Mouse (Mus musculus) left cerebral cortex, adult 11 months (tissue): Measurements from ENCODE around the gene Polm.

Experiments
- DNase-seq: peaks from one replicate; pipeline ENCODE4 v3.0.0; 2022; ENCODE audit warnings: low spot score

Polm gene

DNA sequence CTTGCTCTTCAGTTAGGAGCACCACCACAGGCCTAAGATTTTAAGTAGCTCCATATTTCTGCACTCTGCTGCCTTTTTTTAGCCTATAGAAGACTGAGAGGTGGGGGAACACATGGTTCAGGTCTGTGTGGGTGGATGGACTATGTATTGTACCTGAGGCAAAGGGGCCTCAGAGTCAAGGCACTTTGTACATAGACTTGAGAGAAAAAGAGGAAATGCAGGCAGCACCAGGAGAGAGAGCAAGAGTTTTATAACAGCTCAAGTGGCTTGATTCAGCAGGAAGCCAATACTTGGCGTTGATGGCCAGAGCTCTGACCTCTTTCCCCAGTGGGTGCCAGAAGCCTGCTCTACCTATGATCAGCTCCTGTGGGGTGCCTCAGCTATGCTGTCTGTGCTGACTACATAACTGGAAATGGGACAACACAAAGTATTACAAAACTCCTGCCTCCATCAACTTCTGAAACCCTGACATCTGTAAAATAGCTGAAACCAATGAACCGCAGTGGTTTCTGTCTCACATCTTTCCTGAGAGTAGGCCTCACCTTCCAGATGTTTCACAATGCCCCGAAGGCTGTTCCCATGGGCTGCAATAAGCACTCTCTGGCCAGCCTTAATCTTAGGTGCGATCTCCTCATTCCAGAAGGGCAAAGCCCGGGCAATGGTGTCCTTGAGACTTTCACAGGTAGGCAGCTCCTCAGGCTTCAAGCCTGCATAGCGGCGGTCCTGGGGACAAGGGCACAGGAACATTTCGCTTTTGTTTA is 35.2 kb downstream of the Polm start:
- no peak for DNase-seq

DNA sequence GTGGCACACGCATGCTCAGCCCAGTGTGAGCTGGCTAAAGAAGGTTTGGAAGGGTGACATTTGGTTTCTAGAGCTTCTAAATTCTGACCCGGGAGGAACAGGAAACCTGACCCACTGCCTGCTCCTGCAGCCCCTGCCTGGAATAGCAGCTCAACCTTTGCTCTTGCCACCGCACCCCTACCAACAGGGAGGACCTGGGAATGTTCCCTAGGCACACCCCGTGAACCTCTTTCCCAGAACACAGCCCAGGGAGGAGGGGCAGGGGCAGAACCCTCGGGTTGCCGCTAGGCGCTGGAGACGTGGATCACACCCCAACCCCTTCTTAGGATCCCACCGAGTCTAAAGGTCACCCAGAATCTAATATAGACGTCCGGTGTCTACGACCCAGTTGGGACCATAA is 35.8 kb downstream of the Polm start:
- DNase-seq = no peak

- no peak for DNase-seq
These were observed 36.3 kb downstream of the Polm start for GRCm38 (mm10) chr11:5801511-5801910.

DNA sequence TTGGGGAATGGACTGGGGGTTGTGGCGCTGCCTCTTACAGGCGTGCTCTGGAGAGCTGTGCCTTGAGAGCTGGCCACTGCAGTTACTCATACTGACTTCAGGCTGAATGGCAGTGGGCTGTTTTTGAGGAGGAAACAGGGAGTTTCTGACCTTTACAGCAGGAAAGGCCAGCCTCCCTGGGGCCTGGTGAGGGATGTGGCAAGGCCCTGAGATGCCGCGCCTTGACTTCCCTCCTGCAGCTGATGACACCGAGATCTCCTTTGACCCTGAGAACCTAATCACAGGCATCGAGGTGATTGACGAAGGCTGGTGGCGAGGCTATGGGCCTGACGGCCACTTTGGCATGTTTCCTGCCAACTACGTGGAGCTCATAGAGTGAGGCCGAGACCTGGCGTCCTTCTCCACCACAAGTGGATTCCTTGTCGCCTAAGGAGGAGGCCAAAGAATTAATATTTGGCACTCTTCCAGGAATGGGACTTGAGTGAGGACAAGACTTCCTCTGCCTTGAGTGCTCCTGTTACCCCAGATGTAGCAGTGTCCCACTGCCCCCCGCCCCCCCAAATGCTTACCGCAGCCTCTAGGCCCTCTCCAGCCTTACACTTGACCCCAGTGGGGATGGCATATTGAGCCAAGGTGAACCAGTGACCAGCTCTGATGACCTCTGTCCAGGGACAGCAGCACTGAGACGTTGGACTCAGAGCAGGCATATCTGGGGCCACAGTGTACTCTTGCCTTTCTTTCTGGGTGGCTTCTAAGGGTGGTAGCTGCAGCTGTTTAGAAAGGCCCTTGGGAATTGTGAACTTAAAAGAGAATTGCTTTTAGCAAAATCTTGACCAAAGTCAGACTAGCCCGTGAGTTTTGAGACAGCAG is 38.0 kb downstream of the Polm start:
- no peak for DNase-seq

GRCm38 (mm10) chr11:5797928-5798327 is 39.9 kb downstream of the Polm start:
- no peak for DNase-seq

DNA sequence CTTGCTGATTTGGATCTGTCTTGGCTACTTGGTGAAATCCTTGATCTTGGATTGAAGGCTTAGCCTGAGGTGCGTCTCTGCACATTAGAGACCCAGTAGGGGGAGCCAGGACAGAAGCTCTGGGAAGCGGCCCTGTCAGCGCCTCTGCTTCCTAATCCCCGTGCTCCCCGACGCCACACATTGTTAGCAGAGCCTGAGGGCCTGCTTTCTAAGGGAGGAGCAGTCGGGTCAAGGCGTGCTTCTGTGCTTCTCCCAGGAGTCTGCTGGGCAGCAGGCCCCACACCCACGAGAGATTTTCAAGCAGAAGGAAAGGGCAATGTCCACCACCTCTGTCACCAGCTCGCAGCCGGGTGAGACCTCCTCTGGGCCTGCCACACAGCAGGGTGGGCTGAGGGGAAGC is 40.4 kb downstream of the Polm start:
- DNase-seq = no peak

DNA sequence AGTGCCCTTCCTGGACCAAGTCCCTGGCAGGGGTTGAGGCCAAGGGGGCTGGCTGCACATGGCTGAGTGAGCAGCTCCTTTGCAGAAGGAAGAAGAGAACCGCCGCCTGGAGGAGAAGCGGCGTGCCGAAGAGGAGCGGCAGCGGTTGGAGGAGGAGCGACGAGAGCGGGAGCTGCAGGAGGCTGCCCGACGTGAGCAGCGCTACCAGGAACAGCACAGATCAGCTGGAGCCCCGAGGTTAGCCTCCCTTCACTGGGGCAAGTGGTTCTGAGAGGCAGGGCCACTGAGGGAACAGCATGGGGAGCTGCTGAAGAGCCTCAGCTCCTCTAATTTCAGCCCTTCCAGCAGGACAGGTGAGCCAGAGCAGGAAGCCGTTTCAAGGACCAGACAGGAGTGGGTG is 40.9 kb downstream of the Polm start:
- no peak for DNase-seq

DNA sequence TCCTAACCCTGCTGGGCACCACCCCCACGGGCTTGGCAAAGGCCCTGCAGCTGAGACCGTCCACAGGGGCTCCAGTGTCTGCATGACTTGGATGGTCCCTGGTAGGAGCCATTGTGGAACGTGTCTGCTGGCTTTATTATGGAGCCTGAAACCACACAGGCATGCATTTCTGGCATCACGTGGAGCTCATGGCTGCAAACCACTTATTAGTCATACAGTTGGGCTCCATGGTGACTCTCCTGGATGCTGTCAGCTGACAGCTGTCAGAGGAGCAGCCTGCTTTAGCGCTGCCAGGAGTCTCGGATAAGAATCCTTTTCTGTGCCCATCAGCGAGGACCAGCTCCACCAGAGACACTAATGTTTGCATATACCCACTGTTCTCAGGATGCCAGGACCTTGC is 42.1 kb downstream of the Polm start:
- DNase-seq = no peak

DNA sequence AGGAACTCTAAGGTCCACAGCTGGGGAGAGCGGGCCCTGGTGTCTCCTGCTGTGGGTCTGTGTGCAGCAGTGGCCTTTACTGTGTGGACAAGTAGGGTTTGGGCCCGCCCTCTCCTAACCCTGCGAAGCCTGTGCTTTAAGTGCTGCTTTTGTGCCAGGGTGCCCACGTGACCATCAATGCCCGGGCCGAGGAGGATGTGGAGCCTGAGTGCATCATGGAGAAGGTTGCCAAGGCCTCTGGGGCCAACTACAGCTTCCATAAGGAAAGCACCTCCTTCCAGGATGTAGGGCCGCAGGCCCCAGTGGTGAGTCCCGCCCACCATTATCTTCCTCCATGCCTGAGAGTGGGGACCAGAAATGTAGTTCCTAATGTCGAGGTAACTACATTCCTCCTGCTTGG is 42.5 kb downstream of the Polm start:
- DNase-seq = no peak

DNA sequence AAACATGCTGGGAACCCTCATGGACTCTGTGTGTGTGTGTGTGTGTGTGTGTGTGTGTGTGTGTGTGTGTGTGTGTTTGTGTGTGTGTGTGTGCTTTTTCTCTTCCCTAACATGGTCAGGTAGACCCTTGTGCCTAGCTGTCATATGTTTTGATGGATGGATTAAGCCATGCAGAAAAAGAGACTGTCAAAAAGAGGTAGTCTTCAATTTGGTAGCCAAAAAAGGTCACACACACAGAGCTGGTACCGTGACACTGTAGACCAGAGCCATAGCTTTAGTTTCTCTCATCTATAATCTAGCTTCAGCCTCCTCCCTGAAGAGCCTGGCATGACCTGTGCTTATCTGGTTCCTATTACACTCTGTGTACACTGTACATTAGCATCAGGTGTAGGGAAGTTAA is 47.4 kb downstream of the Polm start:
- DNase-seq = no peak

DNA sequence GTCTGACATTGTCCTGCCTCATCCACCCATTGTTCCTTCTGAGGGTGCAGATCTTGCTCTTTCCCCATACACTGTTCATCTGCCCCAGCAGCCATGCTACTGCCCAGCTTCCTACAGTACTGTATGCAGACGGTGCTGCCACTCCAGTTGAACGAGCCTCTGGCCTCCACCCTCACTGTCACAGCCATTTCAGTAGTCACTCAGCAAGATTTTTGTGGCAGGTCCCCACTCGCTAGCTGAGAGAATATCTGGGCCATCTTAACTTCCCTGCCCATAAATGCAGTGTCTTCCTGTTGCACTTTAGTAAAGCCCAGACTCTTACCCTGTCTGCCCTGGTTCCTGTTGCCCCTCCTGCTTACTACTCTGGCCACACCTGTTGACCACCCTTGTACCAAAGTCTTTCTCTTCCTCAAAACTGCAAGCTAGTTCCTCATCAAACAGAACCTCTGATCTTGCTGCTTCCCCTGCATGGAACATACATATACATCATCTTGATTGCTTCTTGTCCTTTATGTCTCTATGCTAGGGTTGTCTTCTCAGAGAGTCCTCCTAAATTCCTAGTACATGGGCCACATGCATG is 48.0 kb downstream of the Polm start:
- no peak for DNase-seq

- no peak for DNase-seq
These were observed 48.6 kb downstream of the Polm start for GRCm38 (mm10) chr11:5789071-5789753.

DNA sequence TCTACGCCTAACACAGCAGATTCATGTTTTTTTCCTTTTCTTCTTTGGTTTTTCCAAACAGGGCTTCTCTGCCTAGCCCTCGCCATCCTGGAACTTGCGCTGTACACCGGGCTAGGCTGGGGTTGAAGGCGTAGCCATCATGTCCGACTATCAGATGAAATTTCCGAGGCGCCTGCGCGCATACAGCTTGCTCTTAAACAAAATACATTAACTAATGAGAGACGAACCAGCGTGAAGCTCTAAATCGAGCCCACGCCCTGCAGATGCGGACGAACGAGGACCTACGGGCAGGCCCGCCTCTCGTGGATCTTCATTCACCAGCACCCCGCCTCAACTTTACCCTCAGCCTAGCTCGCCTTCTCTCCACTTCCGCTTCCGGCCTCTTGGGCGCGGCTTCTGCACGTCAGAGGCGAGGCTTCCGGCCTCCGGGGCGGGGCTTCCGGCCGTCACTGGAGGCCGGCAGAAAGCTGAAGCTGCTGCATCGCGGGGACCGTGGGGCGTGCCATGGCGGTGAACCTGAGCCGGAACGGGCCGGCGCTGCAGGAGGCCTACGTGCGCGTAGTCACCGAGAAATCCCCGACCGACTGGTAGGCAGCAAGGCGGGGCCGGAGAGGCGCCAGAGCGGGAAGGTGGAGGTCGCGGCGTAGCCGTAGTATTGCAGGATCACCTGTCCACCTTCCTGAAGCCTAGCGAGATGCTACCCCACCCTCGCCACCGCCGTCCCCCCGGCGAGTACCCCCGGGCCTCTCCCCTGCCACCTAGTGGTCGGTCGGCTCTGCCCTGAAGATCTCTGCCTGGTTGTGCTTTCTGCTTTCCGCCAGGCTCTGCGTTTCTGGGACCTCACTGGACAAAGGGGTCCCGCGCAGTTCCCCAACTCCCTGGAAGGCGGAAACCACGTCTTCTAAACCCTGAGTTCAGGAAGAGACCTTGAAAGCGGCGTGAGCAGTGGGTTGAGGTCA is 49.5 kb downstream of the Polm start, which contains the start of gene Dbnl:
Gene Dbnl, plus strand, starts transcription at position 433 of the 959 bp plus-strand sequence.
- peak; percentile 91 for DNase-seq

DNA sequence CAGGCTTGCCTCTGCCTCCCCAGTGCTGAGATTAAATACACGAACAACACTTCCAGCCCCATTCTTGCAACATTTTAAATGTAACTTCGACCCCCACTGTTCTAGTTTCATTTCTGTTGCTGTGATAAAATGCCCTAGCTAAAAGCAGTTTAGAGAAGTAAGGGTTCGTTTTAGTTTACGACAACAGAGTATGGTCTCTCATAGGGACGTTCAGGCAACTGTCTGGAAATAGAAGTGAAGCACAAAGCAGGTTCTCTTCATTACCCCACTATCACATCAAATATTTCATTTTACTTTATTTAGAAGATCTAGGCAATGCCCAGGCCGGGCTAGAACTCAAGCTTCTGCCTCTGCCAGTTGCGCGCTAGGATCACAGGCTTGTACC is 50.2 kb downstream of the Polm start:
- DNase-seq = no peak

DNA sequence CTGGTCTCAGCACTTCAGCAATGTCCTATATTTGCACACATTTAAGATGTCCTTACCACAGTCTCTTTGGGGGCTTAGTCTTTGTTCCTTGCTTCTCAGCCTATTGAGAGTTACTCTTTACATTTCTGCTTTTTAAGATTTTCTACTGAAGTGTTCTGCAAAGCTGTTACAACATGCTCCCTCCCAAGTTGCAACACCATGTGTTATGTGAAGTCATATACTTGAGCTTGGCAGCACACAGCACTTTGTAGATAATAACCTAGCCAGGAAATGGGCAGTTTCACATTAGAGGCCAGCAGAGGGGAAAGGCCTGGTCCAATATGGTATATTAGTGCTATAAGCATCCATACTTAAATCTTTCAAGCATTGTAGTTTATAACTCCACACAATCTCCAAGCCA is 52.1 kb downstream of the Polm start:
- DNase-seq = no peak

GRCm38 (mm10) chr11:5782199-5782944 is 55.4 kb downstream of the Polm start:
- no peak for DNase-seq

DNA sequence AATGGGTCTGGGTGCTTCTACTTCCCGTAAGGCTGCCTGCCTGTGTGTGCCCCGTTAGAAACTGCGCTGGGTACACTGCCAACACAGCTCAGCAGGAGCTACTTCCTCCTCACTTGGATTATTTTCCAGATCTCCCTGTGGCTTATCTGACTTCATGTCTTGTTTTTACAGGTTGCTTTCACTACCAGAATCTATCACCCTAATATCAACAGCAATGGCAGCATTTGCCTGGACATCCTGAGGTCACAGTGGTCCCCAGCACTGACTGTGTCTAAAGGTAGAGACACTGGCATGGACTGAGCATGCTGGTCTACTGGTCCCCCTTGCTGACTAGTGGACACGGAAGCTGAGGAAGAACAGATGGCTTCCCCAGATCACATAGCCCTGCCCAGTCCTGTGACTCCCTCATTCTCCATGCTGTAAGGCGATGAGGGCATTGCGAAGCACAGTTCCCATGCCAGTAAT is 57.7 kb downstream of the Polm start:
- no peak for DNase-seq

- DNase-seq = no peak
These were observed 59.3 kb downstream of the Polm start for GRCm38 (mm10) chr11:5778481-5778880.
